Mouse (Mus musculus): Measurements from ENCODE around the gene Ammecr1.

- no peak for TF ChIP-seq POLR2A (IDR thresholded peaks at IDR 0.05; ENCODE audit: insufficient read depth, low read depth, low read length)
- TF ChIP-seq CTCF (IDR thresholded peaks at IDR 0.05; ENCODE audit: insufficient read depth, low read depth, low read length), result no peak
Measured at GRCm38 (mm10) chrX:142829267-142829666, 137.3 kb downstream of the Ammecr1 start.
